Mouse (Mus musculus): ENCODE measurements around the gene Slc25a35. TPM values are rescaled to one million over a fixed set of nuclear protein-coding genes. Genes with fewer than 3 reads are reported as not detected.
"Not testable (repeated sequence)": the region's sequence is repeated elsewhere in the genome, so short reads cannot be mapped to it uniquely, and the experiment has no call there.

Gene Slc25a35
- polyA plus RNA-seq, 1 experiment = 12.1 TPM

- no peak for DNase-seq
- TF ChIP-seq POLR2A (IDR thresholded peaks at IDR 0.05; ENCODE audit: borderline replicate concordance, insufficient read depth, low read length) (no peak), CTCF (IDR thresholded peaks at IDR 0.05; ENCODE audit: borderline replicate concordance, insufficient read depth, low read depth, low read length) (no peak)
- H3K27ac ChIP-seq (ENCODE audit: insufficient read depth, low read length) = no peak overlapping the region
- H3K27me3 ChIP-seq (ENCODE audit: control insufficient read depth, insufficient read depth, low read length) = no peaks in the 10 kb centered on the region
- peaks cover 3% of the 10 kb centered on the region; the same call in 1 of the 2 replicates for H3K4me1 ChIP-seq (ENCODE audit: control insufficient read depth, insufficient read depth, low read length)
- no peak overlapping the region for H3K4me3 ChIP-seq (replicated peaks; ENCODE audit: insufficient read depth, low read depth, low read length)
- 28% methylated on average over 13 of the region's 13 CpGs for WGBS
Measured at GRCm38 (mm10) chr11:68953903-68954302, 14.0 kb upstream of the Slc25a35 start.

DNA sequence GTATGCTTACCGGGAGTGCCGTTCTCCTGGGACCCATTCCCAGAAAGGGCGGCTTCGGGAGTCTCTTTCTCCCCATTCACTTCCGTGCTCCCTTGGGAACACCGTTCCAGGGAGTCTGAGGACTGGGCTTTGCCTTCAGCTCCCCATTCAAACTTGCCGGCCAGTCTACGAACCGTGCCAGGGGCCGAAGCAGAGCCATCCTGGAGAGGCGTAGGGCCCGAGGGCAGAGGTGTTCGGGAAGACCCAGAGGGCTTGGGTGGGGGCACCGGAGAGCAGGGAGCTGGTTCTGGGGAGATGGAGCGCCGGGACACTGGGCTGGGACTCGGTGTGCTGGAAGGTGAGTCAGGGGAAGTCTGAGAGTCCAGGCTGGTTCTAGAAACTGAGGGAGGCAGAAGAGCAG, 13.5 kb upstream of the Slc25a35 start:
- Histone ChIP-seq H3K27me3 (ENCODE audit: control insufficient read depth, insufficient read depth, low read length) (no peaks in the 10 kb centered on the region), H3K4me3 (replicated peaks; ENCODE audit: insufficient read depth, low read depth, low read length) (peak overlapping the region; percentile 23), H3K4me1 (ENCODE audit: control insufficient read depth, insufficient read depth, low read length) (peaks cover 3% of the 10 kb centered on the region; the same call in 1 of the 2 replicates), H3K27ac (ENCODE audit: insufficient read depth, low read length) (no peak overlapping the region)
- 3% methylated on average over 17 of the region's 17 CpGs for WGBS
- DNase-seq = no peak
- no peak for TF ChIP-seq CTCF (IDR thresholded peaks at IDR 0.05; ENCODE audit: borderline replicate concordance, insufficient read depth, low read depth, low read length)

DNA sequence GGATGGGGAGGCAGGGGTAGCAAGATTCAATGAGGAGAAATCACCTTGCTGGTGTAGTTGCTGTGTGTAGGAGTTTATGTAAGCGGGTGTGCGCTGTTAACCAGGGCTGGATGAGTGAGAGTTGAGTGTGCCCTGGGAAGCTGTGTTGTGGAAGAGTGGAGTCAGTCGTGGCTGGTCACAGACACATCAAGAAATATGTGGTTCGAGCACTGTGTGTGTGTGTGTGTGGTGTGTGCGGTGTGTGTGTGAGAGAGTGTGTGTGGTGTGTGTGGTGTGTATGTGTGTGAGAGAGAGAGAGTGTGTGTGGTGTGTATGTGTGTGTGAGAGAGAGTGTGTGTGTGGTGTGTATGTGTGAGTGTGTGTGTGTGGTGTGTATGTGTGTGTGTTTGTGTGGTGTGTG, 12.5 kb upstream of the Slc25a35 start:
- peaks cover 3% of the 10 kb centered on the region; the same call in 1 of the 2 replicates for H3K4me1 ChIP-seq (ENCODE audit: control insufficient read depth, insufficient read depth, low read length)
- 72% methylated on average over 5 of the region's 5 CpGs for WGBS
- TF ChIP-seq POLR2A (IDR thresholded peaks at IDR 0.05; ENCODE audit: borderline replicate concordance, insufficient read depth, low read length) (no peak), CTCF (IDR thresholded peaks at IDR 0.05; ENCODE audit: borderline replicate concordance, insufficient read depth, low read depth, low read length) (no peak)
- H3K4me3 ChIP-seq (replicated peaks; ENCODE audit: insufficient read depth, low read depth, low read length) = no peak overlapping the region
- no peak overlapping the region for H3K27ac ChIP-seq (ENCODE audit: insufficient read depth, low read length)
- H3K27me3 ChIP-seq (ENCODE audit: control insufficient read depth, insufficient read depth, low read length) = no peaks in the 10 kb centered on the region
- DNase-seq = no peak

DNA sequence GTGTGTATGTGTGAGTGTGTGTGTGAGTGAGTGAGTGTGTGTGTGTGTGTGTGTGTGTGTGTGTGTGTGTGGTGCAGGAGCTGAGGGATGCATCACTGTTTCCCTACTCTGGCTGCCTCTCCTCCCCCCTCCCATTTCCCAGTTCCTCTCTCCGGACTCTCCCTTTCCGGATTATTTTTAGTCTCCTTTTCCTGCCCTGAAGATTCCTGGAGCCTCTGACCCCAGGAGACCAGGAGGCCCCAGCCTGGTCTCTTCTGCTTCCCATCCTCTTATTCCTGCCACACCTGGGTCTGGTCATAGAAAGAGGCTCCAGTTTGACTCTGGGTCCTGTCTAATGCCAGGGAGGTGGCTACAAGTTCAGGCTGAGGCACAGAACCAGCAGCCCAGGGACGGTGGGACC, 11.8 kb upstream of the Slc25a35 start:
- TF ChIP-seq POLR2A (IDR thresholded peaks at IDR 0.05; ENCODE audit: borderline replicate concordance, insufficient read depth, low read length) (no peak), CTCF (IDR thresholded peaks at IDR 0.05; ENCODE audit: borderline replicate concordance, insufficient read depth, low read depth, low read length) (no peak)
- DNase-seq = no peak
- Histone ChIP-seq H3K4me3 (replicated peaks; ENCODE audit: insufficient read depth, low read depth, low read length) (no peak overlapping the region), H3K27me3 (ENCODE audit: control insufficient read depth, insufficient read depth, low read length) (no peaks in the 10 kb centered on the region), H3K27ac (ENCODE audit: insufficient read depth, low read length) (no peak overlapping the region), H3K4me1 (ENCODE audit: control insufficient read depth, insufficient read depth, low read length) (peaks cover 3% of the 10 kb centered on the region; the same call in 1 of the 2 replicates)
- WGBS = 49% methylated on average over 3 of the region's 3 CpGs

DNA sequence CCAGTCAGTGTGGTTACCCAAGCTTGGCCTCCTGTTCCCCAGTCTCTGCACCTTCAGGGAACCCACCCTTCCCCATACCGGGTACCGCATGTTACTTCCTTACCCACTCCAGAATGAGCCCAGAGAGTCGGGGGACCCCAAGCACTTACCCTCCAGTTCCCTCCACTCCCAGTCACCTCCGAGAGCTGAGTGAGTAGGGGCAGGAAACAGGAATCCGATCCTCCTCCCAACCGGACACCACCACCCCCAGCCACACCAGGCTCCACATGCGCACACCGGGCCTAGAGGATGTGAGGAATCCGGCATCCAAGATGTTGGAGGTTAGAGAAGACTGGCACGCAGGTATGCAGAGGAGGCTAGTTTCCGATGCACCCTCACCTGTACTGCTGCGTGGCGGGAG, 11.2 kb upstream of the Slc25a35 start:
- no peak for DNase-seq
- Histone ChIP-seq H3K4me1 (ENCODE audit: control insufficient read depth, insufficient read depth, low read length) (peaks cover 3% of the 10 kb centered on the region; the same call in 1 of the 2 replicates), H3K27ac (ENCODE audit: insufficient read depth, low read length) (no peak overlapping the region), H3K4me3 (replicated peaks; ENCODE audit: insufficient read depth, low read depth, low read length) (peak overlapping the region; percentile 4), H3K27me3 (ENCODE audit: control insufficient read depth, insufficient read depth, low read length) (no peaks in the 10 kb centered on the region)
- no peak for TF ChIP-seq POLR2A (IDR thresholded peaks at IDR 0.05; ENCODE audit: borderline replicate concordance, insufficient read depth, low read length)
- TF ChIP-seq CTCF (IDR thresholded peaks at IDR 0.05; ENCODE audit: borderline replicate concordance, insufficient read depth, low read depth, low read length) = no peak
- WGBS = 52% methylated on average over 13 of the region's 13 CpGs

DNA sequence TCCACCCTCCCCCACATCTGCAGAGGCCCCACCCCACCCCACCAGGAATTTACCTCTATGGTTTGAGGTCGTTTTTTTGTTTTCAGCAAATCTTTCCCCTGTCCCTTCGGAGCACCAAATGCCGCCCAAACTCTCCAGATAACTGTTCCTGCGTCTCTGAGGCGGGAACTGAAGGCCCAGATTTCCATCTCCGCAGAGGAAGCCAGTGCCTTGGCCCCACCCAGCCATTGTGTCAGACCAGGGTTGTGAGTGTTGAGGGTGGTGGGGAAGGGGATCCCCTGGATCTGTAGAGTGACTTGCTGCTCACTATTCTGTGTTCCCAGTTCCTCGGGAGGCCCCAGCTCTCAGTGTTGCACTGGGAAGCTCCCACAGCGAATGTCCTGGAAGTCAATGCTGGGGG, 10.6 kb upstream of the Slc25a35 start, which contains the start of gene Arhgef15:
TSS of gene Arhgef15 (minus strand) at position 173 of the 400 bp plus-strand sequence.
- Histone ChIP-seq H3K4me3 (replicated peaks; ENCODE audit: insufficient read depth, low read depth, low read length) (peak within 1 kb of the TSS; percentile 4), H3K27me3 (ENCODE audit: control insufficient read depth, insufficient read depth, low read length) (no peaks in the 10 kb centered on the region), H3K27ac (ENCODE audit: insufficient read depth, low read length) (no peak within 1 kb of the TSS), H3K4me1 (ENCODE audit: control insufficient read depth, insufficient read depth, low read length) (peaks cover 3% of the 10 kb centered on the region; the same call in 1 of the 2 replicates)
- DNase-seq = no peak
- 55% methylated on average over 8 of the region's 8 CpGs for WGBS
- no peak for TF ChIP-seq POLR2A (IDR thresholded peaks at IDR 0.05; ENCODE audit: borderline replicate concordance, insufficient read depth, low read length)
- TF ChIP-seq CTCF (IDR thresholded peaks at IDR 0.05; ENCODE audit: borderline replicate concordance, insufficient read depth, low read depth, low read length) = no peak

- no peak for TF ChIP-seq CTCF (IDR thresholded peaks at IDR 0.05; ENCODE audit: borderline replicate concordance, insufficient read depth, low read depth, low read length)
- TF ChIP-seq POLR2A (IDR thresholded peaks at IDR 0.05; ENCODE audit: borderline replicate concordance, insufficient read depth, low read length) = no peak
- peaks cover 3% of the 10 kb centered on the region; the same call in 1 of the 2 replicates for H3K4me1 ChIP-seq (ENCODE audit: control insufficient read depth, insufficient read depth, low read length)
- 100% methylated on average over 1 of the region's 1 CpGs for WGBS
Measured at GRCm38 (mm10) chr11:68957971-68958370, 10.0 kb upstream of the Slc25a35 start.

GRCm38 (mm10) chr11:68961596-68961995, 6.3 kb upstream of the Slc25a35 start:
- 64% methylated on average over 3 of the region's 3 CpGs for WGBS
- no peak for TF ChIP-seq POLR2A (IDR thresholded peaks at IDR 0.05; ENCODE audit: borderline replicate concordance, insufficient read depth, low read length)
- TF ChIP-seq CTCF (IDR thresholded peaks at IDR 0.05; ENCODE audit: borderline replicate concordance, insufficient read depth, low read depth, low read length) = no peak
- H3K27ac ChIP-seq (ENCODE audit: insufficient read depth, low read length) = no peak overlapping the region
- H3K4me1 ChIP-seq (ENCODE audit: control insufficient read depth, insufficient read depth, low read length) = no peaks in the 10 kb centered on the region
- no peak for DNase-seq
- H3K27me3 ChIP-seq (ENCODE audit: control insufficient read depth, insufficient read depth, low read length) = no peaks in the 10 kb centered on the region
- H3K4me3 ChIP-seq (replicated peaks; ENCODE audit: insufficient read depth, low read depth, low read length) = no peak overlapping the region

More at GRCm38 (mm10) chr11:68957971-68958370, 10.0 kb upstream of the Slc25a35 start:
- Histone ChIP-seq H3K4me3 (replicated peaks; ENCODE audit: insufficient read depth, low read depth, low read length) (no peak overlapping the region), H3K27ac (ENCODE audit: insufficient read depth, low read length) (no peak overlapping the region), H3K27me3 (ENCODE audit: control insufficient read depth, insufficient read depth, low read length) (no peaks in the 10 kb centered on the region)
- DNase-seq = no peak

DNA sequence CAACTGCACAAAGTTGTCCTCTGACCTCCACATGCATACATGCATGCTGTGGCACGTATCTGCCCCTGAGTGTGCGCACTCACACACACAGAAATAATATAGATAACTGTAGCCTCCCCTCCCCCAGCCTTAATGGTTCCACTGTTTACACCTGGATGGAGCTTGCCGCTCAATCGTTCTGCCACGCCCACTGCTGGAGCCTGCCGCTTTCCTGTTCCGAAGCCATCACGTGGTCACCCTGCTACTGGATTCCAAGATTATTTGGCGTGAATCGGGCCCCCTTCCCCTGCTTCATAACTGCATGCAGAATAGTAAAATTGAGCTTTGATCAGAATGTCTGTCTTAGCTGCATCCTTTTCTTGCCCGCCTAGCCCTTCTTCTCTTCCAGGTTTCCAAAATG, 5.8 kb upstream of the Slc25a35 start:
- not testable (repeated sequence) for H3K27me3 ChIP-seq (ENCODE audit: control insufficient read depth, insufficient read depth, low read length); H3K4me3 ChIP-seq (replicated peaks; ENCODE audit: insufficient read depth, low read depth, low read length); H3K4me1 ChIP-seq (ENCODE audit: control insufficient read depth, insufficient read depth, low read length); DNase-seq; H3K27ac ChIP-seq (ENCODE audit: insufficient read depth, low read length)
- 25% methylated on average over 11 of the region's 11 CpGs for WGBS
